Mouse (Mus musculus) spleen, adult 2 months (tissue): ENCODE measurements around the gene Sh3d21. TPM values are rescaled to one million over a fixed set of nuclear protein-coding genes. Genes with fewer than 3 reads are reported as not detected.
A peak's percentile ranks its signal among the peaks of the same experiment; 100 is the strongest.

Experiments
- DNase-seq, 2 experiments: peaks; one replicate each; pipeline versions ENCODE4 v3.0.0 to v3.0.0-alpha.2; 2012 to 2021; ENCODE audit warnings: low spot score in 2 of 2, low read depth in 1 of 2
- H3K27ac ChIP-seq: fragments of 200-500 bp; 2 replicates; pipeline ENCODE4 v1.5.1; 2012; ENCODE audit warnings: low read length, inconsistent platforms; ENCODE audit not compliant: insufficient read depth
- H3K27me3 ChIP-seq: fragments of 200-500 bp; 2 replicates; pipeline ENCODE4 v1.6.1; 2012; ENCODE audit warnings: mild to moderate bottlenecking, moderate library complexity, low read length, inconsistent platforms; ENCODE audit not compliant: control insufficient read depth, insufficient read depth
- H3K36me3 ChIP-seq: fragments of 200-500 bp; 2 replicates; pipeline ENCODE4 v1.6.1; 2012; ENCODE audit warnings: mild to moderate bottlenecking, low read length, inconsistent platforms; ENCODE audit not compliant: control insufficient read depth, insufficient read depth
- H3K4me1 ChIP-seq: fragments of 200-500 bp; 2 replicates; pipeline ENCODE4 v1.6.1; 2011; ENCODE audit warnings: inconsistent platforms; ENCODE audit not compliant: control insufficient read depth, insufficient read depth, insufficient read length
- H3K4me3 ChIP-seq: fragments of 200-500 bp; 2 replicates; pipeline ENCODE4 v1.5.1; 2011; ENCODE audit warnings: mild to moderate bottlenecking, inconsistent platforms; ENCODE audit not compliant: insufficient read depth, insufficient read length; ENCODE audit errors: extremely low read depth
- CTCF ChIP-seq: fragments of 200-500 bp; IDR thresholded peaks from 2 replicates; pipeline ENCODE4 v1.5.1; 2011; ENCODE audit warnings: mild to moderate bottlenecking, inconsistent platforms; ENCODE audit not compliant: insufficient read depth, insufficient read length, insufficient replicate concordance; ENCODE audit errors: extremely low read depth
- POLR2A ChIP-seq: fragments of 200-500 bp; IDR thresholded peaks from 2 replicates; pipeline ENCODE4 v1.6.1; 2011; ENCODE audit warnings: low read depth, low read length, inconsistent platforms
- whole genome bisulfite sequencing: fragments of 180-500 bp; shearing (Covaris S2); methylation state at CpG from one replicate; pipeline ENCODE4 v1.1.7; 2018; 5-methylcytosine and 5-hydroxymethylcytosine counted together
- polyA plus RNA-seq: library from polyadenylated mRNA; depleted of rRNA; stranded (reverse); fragments of >200 nt; gene quantifications from 2 replicates; pipeline ENCODE4 v1.2.3, GENCODE M21; 2012

Gene Sh3d21
- polyA plus RNA-seq, 1 experiment: 0.54 TPM

GRCm38 (mm10) chr4:126149041-126149676 is 14.1 kb downstream of the Sh3d21 start:
- no peak for DNase-seq
- no peak for TF ChIP-seq CTCF
- no peak for TF ChIP-seq POLR2A
- peak overlapping the region; percentile 59 for H3K27ac ChIP-seq
- peaks cover 6% of the 10 kb centered on the region; the same call in 1 of the 2 replicates for H3K4me1 ChIP-seq
- peak overlapping the region; percentile 61 for H3K4me3 ChIP-seq
- WGBS: 76% methylated on average over 42 of the region's 42 CpGs
- H3K27me3 ChIP-seq: no peaks in the 10 kb centered on the region
- no peaks in the 10 kb centered on the region for H3K36me3 ChIP-seq

- Histone ChIP-seq H3K4me3 (peak overlapping the region; percentile 61), H3K36me3 (no peaks in the 10 kb centered on the region), H3K27ac (peak overlapping the region; percentile 59), H3K27me3 (no peaks in the 10 kb centered on the region), H3K4me1 (peaks cover 6% of the 10 kb centered on the region; the same call in 1 of the 2 replicates)
- 3% methylated on average over 61 of the region's 67 CpGs for whole genome bisulfite sequencing
- TF ChIP-seq POLR2A (no peak), CTCF (no peak)
- peak in 1 of 2 experiments; percentile 54 for DNase-seq
Measured at GRCm38 (mm10) chr4:126148161-126148961, 14.9 kb downstream of the Sh3d21 start.

- Histone ChIP-seq H3K36me3 (no peaks in the 10 kb centered on the region), H3K4me3 (peak within 1 kb of the TSS; percentile 61), H3K27ac (peak within 1 kb of the TSS; percentile 59), H3K27me3 (no peaks in the 10 kb centered on the region), H3K4me1 (peaks cover 6% of the 10 kb centered on the region; the same call in 1 of the 2 replicates)
- 57% methylated on average over 23 of the region's 24 CpGs for WGBS
- DNase-seq: peak in 1 of 2 experiments; percentile 16
- no peak for TF ChIP-seq POLR2A
- no peak for TF ChIP-seq CTCF
Measured at GRCm38 (mm10) chr4:126147533-126148160, 15.6 kb downstream of the Sh3d21 start, which contains the start of gene Eva1b. TSS of gene Eva1b (plus strand) at chr4:126147744.

- H3K4me3 ChIP-seq: no peak overlapping the region
- H3K36me3 ChIP-seq: no peaks in the 10 kb centered on the region
- H3K27me3 ChIP-seq: no peaks in the 10 kb centered on the region
- H3K27ac ChIP-seq: no peak overlapping the region
- no peak for DNase-seq
- WGBS: 83% methylated on average over 9 of the region's 9 CpGs
- no peak for TF ChIP-seq POLR2A
- no peak for TF ChIP-seq CTCF
- H3K4me1 ChIP-seq: peaks cover 6% of the 10 kb centered on the region; the same call in 1 of the 2 replicates
Measured at GRCm38 (mm10) chr4:126146974-126147532, 16.2 kb downstream of the Sh3d21 start.

- H3K4me1 ChIP-seq: peaks cover 6% of the 10 kb centered on the region; the same call in 1 of the 2 replicates
- H3K36me3 ChIP-seq: 0 out of 2 replicates have a peak, but pooled peaks cover under 1% of the 10 kb centered on the region
- TF ChIP-seq CTCF (no peak), POLR2A (no peak)
- H3K27ac ChIP-seq: no peak overlapping the region
- no peak for DNase-seq
- H3K4me3 ChIP-seq: no peak overlapping the region
- 84% methylated on average over 4 of the region's 4 CpGs for WGBS
- H3K27me3 ChIP-seq: no peaks in the 10 kb centered on the region
Measured at GRCm38 (mm10) chr4:126145396-126145795, 17.9 kb downstream of the Sh3d21 start.

- Histone ChIP-seq H3K27me3 (no peaks in the 10 kb centered on the region), H3K36me3 (peaks cover 26% of the 10 kb centered on the region), H3K4me3 (no peak overlapping the region), H3K4me1 (no peaks in the 10 kb centered on the region), H3K27ac (no peak overlapping the region)
- WGBS: 84% methylated on average over 5 of the region's 5 CpGs
- no peak for DNase-seq
- TF ChIP-seq CTCF (no peak), POLR2A (no peak)
Measured at GRCm38 (mm10) chr4:126141021-126141420, 22.3 kb downstream of the Sh3d21 start.

GRCm38 (mm10) chr4:126137773-126138172 is 25.5 kb downstream of the Sh3d21 start:
- Histone ChIP-seq H3K4me1 (no peaks in the 10 kb centered on the region), H3K27ac (no peak overlapping the region), H3K36me3 (peaks cover 34% of the 10 kb centered on the region), H3K4me3 (no peak overlapping the region), H3K27me3 (no peaks in the 10 kb centered on the region)
- no peak for TF ChIP-seq POLR2A
- TF ChIP-seq CTCF: no peak
- WGBS: 77% methylated on average over 4 of the region's 4 CpGs
- no peak for DNase-seq
